15 mouse cellular contexts compared by ENCODE assay signal in the genomic region with DNA sequence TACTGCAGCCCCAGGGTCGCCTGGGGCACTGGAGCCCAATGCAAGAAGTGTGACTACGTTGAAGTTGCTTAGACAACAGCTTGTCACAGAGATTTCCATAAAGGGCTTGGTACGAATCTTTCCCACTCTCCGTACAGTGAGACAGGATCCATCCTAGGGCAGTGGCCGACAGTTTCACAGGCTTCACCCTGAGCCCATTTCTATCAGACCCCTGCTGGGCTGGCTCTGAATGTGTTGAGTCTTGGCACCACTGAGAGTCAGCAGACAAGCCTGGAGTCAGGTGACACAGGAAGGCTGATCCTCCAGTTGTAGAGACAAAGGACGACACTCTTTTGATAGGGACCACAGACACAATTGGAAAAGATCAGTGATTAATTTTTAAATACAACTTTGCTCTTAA.
"Had no signal": no experiment of that assay in that cellular context is flagged by ENCODE, and none has a peak within 500 bp of the region (broad histone marks: within the 10 kb centered on the region; RNA-seq: fewer than 3 reads in every experiment).

No protein-coding gene starts in this region.

- H3K36me3 ChIP-seq: limb, embryonic 12.5 days; liver, embryonic 13.5 days; lung, embryonic 15.5 days; neural tube, embryonic 15.5 days had no signal

- H3K4me2 ChIP-seq: limb, embryonic 12.5 days; liver, embryonic 13.5 days; lung, embryonic 15.5 days; neural tube, embryonic 15.5 days had no signal

- H3K27me3 ChIP-seq: limb, embryonic 12.5 days; liver, embryonic 13.5 days; lung, embryonic 15.5 days; neural tube, embryonic 15.5 days had no signal

- H3K27ac ChIP-seq: layer of hippocampus, adult 2 months; left cerebral cortex, adult 2 months; limb, embryonic 12.5 days; liver, embryonic 13.5 days; lung, embryonic 15.5 days; macrophage; neural tube, embryonic 15.5 days had no signal

- H3K9me3 ChIP-seq: liver, embryonic 13.5 days; lung, embryonic 15.5 days; neural tube, embryonic 15.5 days had no signal

- H3K9ac ChIP-seq: limb, embryonic 12.5 days; liver, embryonic 13.5 days; liver, postnatal 0 days; lung, embryonic 15.5 days; neural tube, embryonic 15.5 days had no signal

- H3K4me1 ChIP-seq: limb, embryonic 12.5 days; liver, embryonic 13.5 days; lung, embryonic 15.5 days; megakaryocyte, embryonic 14.5 days; neural tube, embryonic 15.5 days had no signal

- ATAC-seq: liver, postnatal 0 days had no signal

- DNase-seq: liver; liver, embryonic 13.5 days; liver, postnatal 0 days; lung, postnatal 14 days; right cerebral cortex, adult 18-20 months; right cerebral cortex, postnatal 25 days; thymus, postnatal 36 days had no signal

- H3K4me3 ChIP-seq: layer of hippocampus, adult 2 months; left cerebral cortex, adult 2 months; limb, embryonic 12.5 days; liver, embryonic 13.5 days; lung, embryonic 15.5 days; megakaryocyte, embryonic 14.5 days; myocyte; neural tube, embryonic 15.5 days had no signal
